15 mouse cellular contexts compared by ENCODE assay signal in genomic region chr14:30344948-30345865, GRCm38 (mm10).
A peak's percentile ranks its signal among the peaks of the same experiment; 100 is the strongest.
DNase-seq lines count a peak whose midpoint lies in the region; ATAC-seq lines count a peak whose summit lies in the region.
"Had no signal": no experiment of that assay in that cellular context is flagged by ENCODE, and none has a peak within 500 bp of the region (broad histone marks: within the 10 kb centered on the region; RNA-seq: fewer than 3 reads in every experiment).

No protein-coding gene starts in this region.

- peaks cover 13% of the 10 kb centered on the region for H3K4me1 ChIP-seq in neural tube, embryonic 15.5 days
- H3K4me1 ChIP-seq: forebrain, embryonic 13.5 days; liver, embryonic 13.5 days had no signal

- no peak overlapping the region for H3K4me2 ChIP-seq in neural tube, embryonic 15.5 days
- H3K4me2 ChIP-seq: forebrain, embryonic 13.5 days; liver, embryonic 13.5 days had no signal

- 73% methylated on average over 8 of the region's 8 CpGs for WGBS in neural tube, embryonic 15.5 days

- H3K36me3 ChIP-seq in neural tube, embryonic 15.5 days, result peaks cover 7% of the 10 kb centered on the region; the same call in 1 of the 2 replicates
- H3K36me3 ChIP-seq: liver, embryonic 13.5 days had no signal

- H3K27me3 ChIP-seq in neural tube, embryonic 15.5 days (replicated peaks), result no peaks in the 10 kb centered on the region
- H3K27me3 ChIP-seq: forebrain, embryonic 13.5 days had no signal

- H3K9ac ChIP-seq in neural tube, embryonic 15.5 days (replicated peaks), result no peak overlapping the region
- H3K9ac ChIP-seq: forebrain, embryonic 13.5 days; liver, embryonic 13.5 days had no signal

- intact Hi-C loops in heart, postnatal 36 days (cut with DNase I), result no loop called here

- no peak for ATAC-seq in neural tube, embryonic 15.5 days (ENCODE audit: low FRiP score)
- ATAC-seq: CD4-positive, CD25-positive, alpha-beta regulatory T cell, adult 4 months; forebrain, embryonic 13.5 days had no signal

- DNase-seq in heart, postnatal 4 days, result peak; percentile 27
- DNase-seq in heart, postnatal 36 days, result no peak
- DNase-seq in adrenal gland, postnatal 25 days, result peak; percentile 54
- DNase-seq in cerebellum, postnatal 14 days, result peak; percentile 55 to 57
- DNase-seq in kidney, postnatal 25 days, result peak; percentile 71 to 73
- no peak for DNase-seq in retina, postnatal 1 day
- DNase-seq: gastrocnemius, adult 2 months; heart, adult 2 months; liver, embryonic 13.5 days; lung, postnatal 4 days; right cerebral cortex, adult 18-20 months; thymus, postnatal 25 days had no signal

- H3K4me3 ChIP-seq in neural tube, embryonic 15.5 days (replicated peaks), result no peak overlapping the region
- H3K4me3 ChIP-seq: forebrain, embryonic 13.5 days; gastrocnemius, adult 2 months; heart, adult 2 months; liver, embryonic 13.5 days had no signal

- no peaks in the 10 kb centered on the region for H3K9me3 ChIP-seq in neural tube, embryonic 15.5 days (replicated peaks)
- H3K9me3 ChIP-seq: forebrain, embryonic 13.5 days; liver, embryonic 13.5 days had no signal

- H3K27ac ChIP-seq in neural tube, embryonic 15.5 days (replicated peaks), result no peak overlapping the region
- H3K27ac ChIP-seq: forebrain, embryonic 13.5 days; gastrocnemius, adult 2 months; heart, adult 2 months; liver, embryonic 13.5 days had no signal

Comparison
In these comparisons a context has a peak if more than half of its experiments do, and no peak if none do; other contexts are left out.
1. DNase-seq: peak in heart, postnatal 4 days (single experiment), adrenal gland, postnatal 25 days (single experiment), cerebellum, postnatal 14 days (2 of 2) and kidney, postnatal 25 days (2 of 2); none in heart, postnatal 36 days (0 of 2) and retina, postnatal 1 day (single experiment).